Mouse (Mus musculus) activated CD4-positive, CD25-positive, alpha-beta regulatory T cell, adult 4 months (primary cell): Measurements from ENCODE around the gene Ift140. TPM values are rescaled to one million over a fixed set of nuclear protein-coding genes. Genes with fewer than 3 reads are reported as not detected.
"Not testable (repeated sequence)": the region's sequence is repeated elsewhere in the genome, so short reads cannot be mapped to it uniquely, and the experiment has no call there.

ENCODE experiments used
- ATAC-seq: one replicate; pipeline ENCODE4 v1.8.0; 2017
- polyA plus RNA-seq, 2 experiments: library from polyadenylated mRNA; unstranded; fragments of 100-300 nt; shearing (Covaris generic); gene quantifications; one replicate each; pipeline ENCODE4 v1.2.1; 2017

Ift140 gene
- polyA plus RNA-seq, 2 experiments from 2014 or later: 14.5 TPM

DNA sequence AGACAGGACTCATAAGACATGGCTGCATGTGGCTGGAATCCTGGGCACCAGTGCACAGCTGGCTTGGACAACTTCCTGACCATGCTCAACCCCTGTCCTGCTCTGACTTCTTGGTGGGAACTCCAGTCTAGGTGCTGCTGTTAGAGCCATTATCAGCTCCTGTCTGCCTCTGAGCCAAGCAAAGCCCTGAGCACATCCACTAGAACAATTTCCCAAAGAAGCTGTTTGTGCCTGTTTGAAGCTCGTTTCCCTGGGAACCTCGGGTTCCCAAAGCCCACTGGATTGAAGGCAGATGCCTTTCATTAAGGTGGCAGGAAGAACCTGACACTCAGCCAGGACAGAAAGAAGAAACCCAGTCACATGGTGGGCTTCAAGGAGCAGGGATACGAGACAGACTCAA lies 104.5 kb downstream of the Ift140 start, which contains the start of gene Ptx4:
TSS of gene Ptx4 (plus strand) at position 355 of the 400 bp plus-strand sequence.
- ATAC-seq: no peak

DNA sequence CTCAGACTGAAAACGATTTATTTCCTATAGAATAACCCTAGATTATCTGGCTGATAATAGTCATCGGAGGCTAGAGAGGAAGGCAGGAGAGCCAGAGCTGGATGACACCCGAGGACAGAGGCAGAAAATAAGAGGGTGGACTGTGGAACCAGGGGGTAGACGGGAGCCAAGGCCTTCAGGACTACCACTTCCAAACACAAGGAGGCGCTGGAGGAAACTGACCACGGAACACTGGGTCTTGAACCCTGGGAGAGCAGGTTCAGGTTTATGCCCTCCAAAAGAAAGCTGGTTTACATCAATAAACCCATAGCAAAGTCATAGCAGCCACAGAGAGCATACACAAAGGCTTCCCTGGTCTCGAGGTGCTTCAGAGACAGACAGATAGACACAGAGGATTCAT lies 108.1 kb downstream of the Ift140 start:
- no peak for ATAC-seq

DNA sequence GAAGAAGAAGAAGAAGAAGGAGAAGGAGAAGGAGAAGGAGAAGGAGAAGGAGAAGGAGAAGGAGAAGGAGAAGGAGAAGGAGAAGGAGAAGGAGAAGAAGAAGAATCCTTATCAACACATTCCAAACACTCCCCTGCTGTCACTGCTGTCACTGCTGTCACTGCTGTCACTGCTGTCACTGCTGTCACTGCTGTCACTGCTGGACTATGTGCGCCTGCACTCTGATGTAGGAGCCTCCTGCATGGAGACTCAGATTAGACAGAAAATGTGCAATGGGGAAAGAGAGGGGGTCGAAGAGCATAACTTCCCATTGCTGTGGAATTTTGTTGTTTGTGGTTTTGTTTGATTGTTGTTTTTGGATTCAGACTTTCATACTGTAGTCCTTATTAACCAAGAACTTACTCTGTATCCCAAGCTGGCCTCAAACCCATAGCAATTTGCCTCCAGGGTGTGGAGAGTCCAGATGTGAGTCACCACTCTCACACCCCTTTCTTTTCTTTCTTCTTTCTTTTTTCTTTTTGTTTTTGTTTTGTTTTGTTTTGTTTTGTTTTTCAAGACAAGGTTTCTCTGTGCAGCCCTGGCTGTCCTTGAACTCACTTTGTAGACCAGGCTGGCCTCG lies 109.7 kb downstream of the Ift140 start:
- ATAC-seq: not testable (repeated sequence)

DNA sequence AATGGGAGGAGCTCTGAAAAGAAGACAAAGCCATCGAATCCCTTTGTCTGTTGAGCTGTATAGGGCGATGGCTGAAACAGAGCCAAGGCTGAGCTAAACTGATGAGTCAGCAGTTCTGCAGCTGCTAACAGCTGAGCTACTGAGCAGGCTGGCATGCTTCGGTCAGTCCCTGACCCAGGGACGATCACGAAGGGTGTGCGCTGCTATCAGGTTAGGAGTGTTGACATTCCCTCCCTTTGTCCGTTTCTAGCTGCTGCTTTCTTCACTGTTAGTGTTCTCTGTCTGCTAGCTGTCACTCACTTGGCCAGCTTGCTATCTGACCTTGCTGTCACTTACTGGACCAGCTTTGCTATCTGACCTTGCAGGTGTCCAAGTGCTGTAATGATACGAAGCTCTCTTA lies 111.2 kb downstream of the Ift140 start:
- no peak for ATAC-seq

DNA sequence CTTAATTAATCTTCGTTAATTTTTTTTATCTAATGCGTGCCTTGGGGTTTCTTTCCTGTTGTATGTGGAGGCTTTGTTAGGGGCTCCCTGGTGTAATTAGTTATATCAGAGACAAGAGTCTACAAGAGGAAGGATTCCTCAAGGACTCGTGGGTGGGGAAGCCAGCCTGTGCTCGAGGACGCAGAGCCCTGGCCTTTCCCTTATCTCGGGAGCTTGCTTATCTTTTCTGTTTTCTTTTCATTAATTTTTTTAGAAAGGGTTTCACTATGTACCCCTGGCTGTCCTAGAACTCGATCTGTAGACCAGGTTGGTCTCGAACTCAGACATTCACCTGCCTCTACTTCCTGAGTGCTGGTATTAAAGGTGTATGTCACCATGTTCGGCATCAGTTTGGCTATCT lies 111.8 kb downstream of the Ift140 start:
- ATAC-seq: no peak

DNA sequence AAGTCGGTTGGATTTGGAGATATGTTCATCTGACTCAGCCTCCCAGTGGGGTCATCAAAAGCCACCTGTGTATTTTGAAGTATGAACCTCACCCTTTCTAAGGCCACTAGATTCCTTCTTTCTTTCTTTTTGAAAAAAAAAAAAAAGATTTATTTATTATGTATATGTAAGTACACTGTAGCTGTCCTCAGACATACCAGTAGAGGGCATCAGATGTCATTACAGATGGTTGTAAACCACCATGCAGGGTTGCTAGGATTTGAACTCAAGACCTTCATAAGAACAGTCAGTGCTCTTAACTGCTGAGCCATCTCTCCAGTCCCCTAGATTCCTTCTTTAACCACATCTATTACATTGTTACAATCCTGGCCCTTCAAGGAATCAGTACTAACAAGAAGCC lies 114.2 kb downstream of the Ift140 start:
- ATAC-seq: no peak

DNA sequence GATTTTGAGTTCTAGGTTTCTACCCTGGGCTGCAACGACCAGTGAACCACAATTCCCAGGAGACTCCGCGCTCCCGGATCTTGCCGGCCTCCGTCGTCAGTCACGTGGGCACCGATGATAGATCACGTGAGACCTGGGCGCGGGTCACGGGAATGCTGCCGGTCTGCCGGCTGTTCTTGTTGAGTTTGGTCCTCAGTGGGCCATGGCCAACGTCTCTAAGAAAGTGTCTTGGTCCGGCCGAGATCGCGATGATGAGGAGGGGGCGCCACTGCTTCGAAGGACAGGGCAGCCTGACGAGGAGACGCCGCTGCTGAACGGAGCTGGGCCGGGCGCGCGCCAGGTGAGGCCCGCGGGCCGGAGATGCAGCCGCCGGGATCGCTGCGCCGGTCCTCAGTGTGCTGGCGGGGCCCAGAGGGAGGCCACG lies 117.4 kb downstream of the Ift140 start, which contains the start of gene Clcn7:
TSS of gene Clcn7 (plus strand) at position 117 of the 424 bp plus-strand sequence.
- ATAC-seq: peak; percentile 90

DNA sequence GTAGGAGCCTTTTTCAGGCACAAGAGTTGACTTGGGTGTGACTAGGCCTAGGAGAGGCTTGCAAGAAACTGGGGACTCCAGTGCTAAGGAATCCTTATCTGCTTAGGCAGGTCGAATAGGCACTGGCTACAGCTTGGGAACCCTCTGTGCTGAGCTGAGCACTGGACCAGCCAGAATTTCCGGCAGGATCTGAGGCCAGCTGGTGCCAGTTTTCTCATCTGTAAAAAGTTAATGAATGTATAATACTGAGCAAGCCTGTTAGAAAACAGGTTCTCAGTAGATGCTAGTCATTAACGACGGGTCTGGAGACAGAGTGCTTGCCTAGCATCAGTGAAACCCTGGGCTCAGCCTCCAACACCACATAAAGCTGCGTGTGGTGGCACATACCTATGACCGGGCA lies 119.7 kb downstream of the Ift140 start:
- no peak for ATAC-seq

DNA sequence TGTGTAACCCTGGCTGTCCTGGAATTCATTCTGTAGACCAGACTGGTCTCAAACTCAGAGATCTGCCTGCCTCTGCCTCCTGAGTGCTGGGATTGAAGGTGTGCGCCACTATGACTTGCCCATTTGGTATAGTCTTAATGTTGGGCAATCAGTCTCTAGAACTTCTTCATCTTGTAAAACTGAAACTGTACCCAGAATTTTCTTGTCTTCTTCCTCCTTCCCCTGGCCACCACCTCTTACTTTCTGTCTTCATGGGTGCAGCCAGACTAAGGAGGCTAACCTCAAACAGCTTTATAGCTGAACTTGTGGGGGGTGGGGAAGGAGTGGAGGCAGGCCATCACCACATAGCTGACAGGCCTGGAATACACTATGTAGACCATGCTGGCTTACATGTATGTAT lies 122.9 kb downstream of the Ift140 start:
- ATAC-seq: no peak

DNA sequence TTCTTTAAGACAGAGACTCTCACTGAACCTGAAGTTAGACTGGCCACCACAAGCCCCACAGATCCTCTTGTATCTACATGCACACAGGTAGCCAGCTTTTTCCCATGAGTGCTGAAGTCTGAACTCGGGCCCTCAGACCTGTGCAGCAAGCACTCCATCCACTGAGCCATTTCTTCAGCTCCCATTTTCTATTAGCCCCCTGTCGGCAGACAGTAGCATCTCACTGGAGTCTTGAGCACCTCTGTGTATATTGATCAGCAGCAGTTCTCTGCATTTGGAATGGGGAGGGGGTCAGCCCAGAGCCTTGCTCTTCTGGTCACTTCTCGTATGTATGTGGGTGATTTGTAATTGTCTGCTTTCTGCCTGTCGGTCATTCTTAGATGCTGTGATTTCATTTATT lies 124.1 kb downstream of the Ift140 start:
- no peak for ATAC-seq

Other genes with a start within 250 kb of the Ift140 start
- not detected for gene Meiob, start 211.8 kb upstream of the Ift140 start, polyA plus RNA-seq
- 10 to 100 TPM; 23.4 to 28.1 TPM for gene Hagh, start 175.9 kb upstream of the Ift140 start, polyA plus RNA-seq
- 1 to 10 TPM; 1.1 to 2.9 TPM for gene Fahd1, start 165.7 kb upstream of the Ift140 start, polyA plus RNA-seq
- gene Igfals, start 150.1 kb upstream of the Ift140 start, polyA plus RNA-seq: not detected
- gene Nubp2, start 129.7 kb upstream of the Ift140 start, polyA plus RNA-seq: 100 to 1,000 TPM in 1 of 2 experiments, 10 to 100 TPM in 1; 88.6 to 103 TPM
- 10 to 100 TPM; 38.5 to 50.9 TPM for gene Spsb3, start 129.4 kb upstream of the Ift140 start, polyA plus RNA-seq
- 10 to 100 TPM; 12.8 to 26.0 TPM for gene Eme2, start 121.0 kb upstream of the Ift140 start, polyA plus RNA-seq
- 10 to 100 TPM; 77.7 to 87.5 TPM for gene Mrps34, start 121.0 kb upstream of the Ift140 start, polyA plus RNA-seq
- gene Nme3, start 119.6 kb upstream of the Ift140 start, polyA plus RNA-seq: 10 to 100 TPM; 51.5 to 53.2 TPM
- 10 to 100 TPM; 26.1 to 28.6 TPM for gene Mapk8ip3, start 79.1 kb upstream of the Ift140 start, polyA plus RNA-seq
- gene Jpt2, start 55.4 kb upstream of the Ift140 start, polyA plus RNA-seq: 10 to 100 TPM; 27.9 to 35.8 TPM
- gene Cramp1l, start 297 bp upstream of the Ift140 start, polyA plus RNA-seq: 10 to 100 TPM; 12.6 to 17.1 TPM
- gene Tmem204, start 67.5 kb downstream of the Ift140 start, polyA plus RNA-seq: under 1 TPM in 1 of 2 experiments, not detected in 1; 0.63 TPM
- gene Telo2, start 99.9 kb downstream of the Ift140 start, polyA plus RNA-seq: 10 to 100 TPM; 16.8 to 18.7 TPM
- gene Ptx4, start 104.7 kb downstream of the Ift140 start, polyA plus RNA-seq: not detected
- 10 to 100 TPM; 15.4 to 16.8 TPM for gene Clcn7, start 117.3 kb downstream of the Ift140 start, polyA plus RNA-seq
- gene Ccdc154, start 146.4 kb downstream of the Ift140 start, polyA plus RNA-seq: not detected
- gene Gm38655, start 159.4 kb downstream of the Ift140 start, polyA plus RNA-seq: not detected
- gene BC003965, start 168.5 kb downstream of the Ift140 start, polyA plus RNA-seq: 10 to 100 TPM; 13.1 to 14.3 TPM
- 10 to 100 TPM; 14.4 to 20.2 TPM for gene Unkl, start 172.3 kb downstream of the Ift140 start, polyA plus RNA-seq
- gene Gnptg, start 224.0 kb downstream of the Ift140 start, polyA plus RNA-seq: 10 to 100 TPM; 44.3 to 57.7 TPM
- gene Tsr3, start 224.1 kb downstream of the Ift140 start, polyA plus RNA-seq: 10 to 100 TPM; 27.7 to 32.1 TPM
- gene Baiap3, start 240.3 kb downstream of the Ift140 start, polyA plus RNA-seq: 1 to 10 TPM; 1.4 to 8.5 TPM